Mouse (Mus musculus) heart, embryonic 12.5 days (tissue): ENCODE measurements at regions not wholly inside any gene's neighbourhood (a gene's known extent, or its start where the extent isn't known, plus 50 kb on each side); places are given as distances from the start of the nearest gene placed in this dataset.

ENCODE experiments used
- ATAC-seq: fragments of 200-750 bp; cut with Nextera tagmentation; 2 replicates; pipeline ENCODE4 v1.8.0; 2017; ENCODE audit warnings: moderate TSS enrichment, moderate library complexity; ENCODE audit not compliant: insufficient number of reproducible peaks, low FRiP score
- H3K27ac ChIP-seq: fragments of 300-500 bp; sonication (generic); 2 replicates; pipeline ENCODE4 v1.5.1; 2016; ENCODE audit warnings: mild to moderate bottlenecking, moderate library complexity; ENCODE audit not compliant: poor library complexity, severe bottlenecking
- H3K27me3 ChIP-seq: fragments of 300-500 bp; sonication (generic); replicated peaks from 2 replicates; pipeline ENCODE4 v1.6.1; 2016; ENCODE audit warnings: mild to moderate bottlenecking, moderate library complexity
- H3K36me3 ChIP-seq: fragments of 300-500 bp; sonication (generic); 2 replicates; pipeline ENCODE4 v1.6.1; 2016; ENCODE audit warnings: mild to moderate bottlenecking, moderate library complexity
- H3K4me1 ChIP-seq: fragments of 300-500 bp; sonication (generic); replicated peaks from 2 replicates; pipeline ENCODE4 v1.6.1; 2016; ENCODE audit warnings: mild to moderate bottlenecking
- H3K4me2 ChIP-seq: fragments of 300-500 bp; sonication (generic); 2 replicates; pipeline ENCODE4 v1.6.1; 2016; ENCODE audit warnings: mild to moderate bottlenecking, moderate library complexity
- H3K4me3 ChIP-seq: fragments of 300-500 bp; sonication (generic); 2 replicates; pipeline ENCODE4 v1.5.1; 2016; ENCODE audit warnings: mild to moderate bottlenecking
- H3K9ac ChIP-seq: fragments of 300-500 bp; sonication (generic); 2 replicates; pipeline ENCODE4 v1.6.1; 2016; ENCODE audit warnings: mild to moderate bottlenecking, moderate library complexity
- H3K9me3 ChIP-seq: fragments of 300-500 bp; sonication (generic); replicated peaks from 2 replicates; pipeline ENCODE4 v1.6.1; 2016; ENCODE audit warnings: mild to moderate bottlenecking, moderate library complexity
- WGBS: fragments of 180-500 bp; shearing (Covaris S2); methylation state at CpG from one replicate; pipeline ENCODE4 v1.1.7; 2016; 5-methylcytosine and 5-hydroxymethylcytosine counted together

DNA sequence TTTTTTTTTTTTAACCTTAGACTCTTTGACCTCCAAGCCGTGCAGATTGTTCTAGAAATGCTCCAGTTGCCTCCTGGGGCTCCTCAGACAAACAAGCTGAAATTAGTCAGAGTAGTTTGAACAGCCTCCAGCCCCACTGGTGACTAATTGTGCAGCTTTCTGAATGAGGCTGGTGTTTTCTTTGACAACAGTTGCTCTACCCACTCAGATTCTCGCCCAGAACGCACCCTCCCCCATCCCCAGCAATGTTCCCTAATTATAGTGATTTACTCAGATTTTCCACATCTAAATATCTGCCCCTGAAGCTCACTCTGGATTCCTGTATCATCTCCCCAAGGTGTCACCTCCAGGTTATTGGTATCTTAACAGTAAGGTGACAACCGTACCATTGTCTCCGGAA lies 76.4 kb upstream of the Rybp start:
- no peaks in the 10 kb centered on the region for H3K9me3 ChIP-seq
- no peak for ATAC-seq
- no peak overlapping the region for H3K4me3 ChIP-seq
- H3K36me3 ChIP-seq: no peaks in the 10 kb centered on the region
- 56% methylated on average over 5 of the region's 5 CpGs for WGBS
- H3K27ac ChIP-seq: no peak overlapping the region
- peaks cover 8% of the 10 kb centered on the region; the same call in 1 of the 2 replicates for H3K4me1 ChIP-seq
- no peak overlapping the region for H3K4me2 ChIP-seq
- H3K27me3 ChIP-seq: peaks cover 43% of the 10 kb centered on the region
- H3K9ac ChIP-seq: no peak overlapping the region

DNA sequence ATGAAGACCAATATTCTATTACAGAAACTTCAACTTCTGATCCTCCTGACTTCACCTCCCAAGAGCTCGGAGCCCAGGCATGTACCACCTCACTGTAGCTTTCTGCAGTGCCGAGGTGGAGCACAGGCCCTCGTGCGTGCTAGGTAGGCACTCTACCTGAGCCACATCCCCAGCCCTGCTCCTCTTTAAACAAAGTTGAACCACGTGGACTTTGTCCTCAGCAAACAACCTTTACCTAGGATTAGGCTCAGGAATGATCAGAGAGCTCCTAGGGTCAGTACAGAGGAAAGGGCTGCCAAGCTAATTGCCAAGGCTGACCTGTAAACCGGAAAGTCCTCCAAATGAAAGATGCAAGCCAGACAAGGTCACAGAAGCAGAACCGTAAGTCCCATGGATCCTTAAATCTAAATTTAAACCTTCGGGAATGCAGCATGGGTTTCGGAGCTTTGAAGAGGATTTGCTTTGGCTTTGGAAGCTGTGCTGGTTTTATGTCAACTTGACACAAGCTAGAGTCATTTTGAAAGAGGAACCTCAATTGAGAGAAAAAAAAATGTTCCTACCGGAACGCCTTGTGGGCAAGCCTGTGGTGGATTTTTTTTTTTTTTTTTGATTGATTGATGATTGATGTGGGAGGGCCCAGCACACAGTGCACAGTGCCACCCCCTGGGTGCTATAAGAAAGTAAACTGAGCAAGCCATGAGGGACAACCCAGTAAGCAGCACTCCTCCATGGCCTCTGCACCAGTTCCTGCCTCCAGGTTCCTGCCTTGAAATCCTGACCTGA lies 69.5 kb upstream of the Rybp start:
- H3K27ac ChIP-seq: no peak overlapping the region
- no peak overlapping the region for H3K9ac ChIP-seq
- no peaks in the 10 kb centered on the region for H3K36me3 ChIP-seq
- ATAC-seq: no peak
- H3K4me2 ChIP-seq: no peak overlapping the region
- H3K9me3 ChIP-seq: no peaks in the 10 kb centered on the region
- no peaks in the 10 kb centered on the region for H3K4me1 ChIP-seq
- H3K4me3 ChIP-seq: no peak overlapping the region
- 69% methylated on average over 11 of the region's 11 CpGs for whole genome bisulfite sequencing
- H3K27me3 ChIP-seq: 0 out of 2 replicates have a peak, but pooled peaks cover 4% of the 10 kb centered on the region

DNA sequence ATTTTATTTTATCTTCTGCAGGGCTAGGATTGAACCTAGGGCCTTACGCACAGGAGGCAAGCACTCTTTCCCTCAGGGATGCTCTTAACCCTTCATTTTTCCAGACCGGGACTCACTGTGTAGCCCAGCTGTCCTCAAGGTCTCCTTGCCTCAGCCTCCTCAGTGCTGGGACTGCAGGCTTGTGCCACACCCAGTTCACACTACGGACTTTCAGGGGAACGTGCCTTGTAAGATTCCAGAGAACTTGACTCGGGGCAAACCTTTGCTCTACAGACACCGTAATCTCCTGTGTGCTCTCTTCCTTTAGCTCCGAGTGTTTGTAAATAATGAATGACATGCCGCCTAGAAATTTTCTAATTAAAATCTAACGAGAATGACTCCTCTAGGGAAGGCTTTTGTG lies 68.6 kb upstream of the Rybp start:
- H3K4me1 ChIP-seq: no peaks in the 10 kb centered on the region
- H3K4me3 ChIP-seq: no peak overlapping the region
- no peaks in the 10 kb centered on the region for H3K9me3 ChIP-seq
- no peak for ATAC-seq
- H3K36me3 ChIP-seq: no peaks in the 10 kb centered on the region
- no peak overlapping the region for H3K9ac ChIP-seq
- 0 out of 2 replicates have a peak, but pooled peaks cover 4% of the 10 kb centered on the region for H3K27me3 ChIP-seq
- H3K27ac ChIP-seq: no peak overlapping the region
- no peak overlapping the region for H3K4me2 ChIP-seq
- WGBS: 80% methylated on average over 9 of the region's 9 CpGs

DNA sequence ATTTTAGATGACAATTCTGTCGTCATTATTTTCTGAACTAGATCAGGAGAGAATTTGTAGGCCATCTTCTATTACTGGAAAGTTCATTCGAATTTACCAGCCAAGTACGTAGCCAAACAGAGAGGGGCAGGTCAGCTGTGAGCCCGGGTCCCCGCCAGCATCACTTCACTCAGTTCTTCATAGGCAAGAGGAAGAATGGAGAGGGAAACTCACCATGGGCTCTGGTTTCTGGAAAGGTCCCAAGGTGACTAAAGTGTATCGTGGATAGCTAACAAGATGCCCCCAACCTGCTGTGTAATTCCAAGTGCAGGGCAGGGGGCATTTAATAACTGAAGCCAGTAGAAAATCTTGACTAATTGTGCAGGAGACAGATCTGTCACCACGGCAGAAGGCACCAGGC lies 60.2 kb upstream of the Rybp start:
- Histone ChIP-seq H3K27ac (no peak overlapping the region), H3K9me3 (no peaks in the 10 kb centered on the region; the same call in 1 of the 2 replicates), H3K9ac (no peak overlapping the region), H3K27me3 (peaks cover 10% of the 10 kb centered on the region), H3K4me1 (no peaks in the 10 kb centered on the region), H3K36me3 (no peaks in the 10 kb centered on the region), H3K4me3 (no peak overlapping the region), H3K4me2 (no peak overlapping the region)
- WGBS: 83% methylated on average over 7 of the region's 7 CpGs
- no peak for ATAC-seq

DNA sequence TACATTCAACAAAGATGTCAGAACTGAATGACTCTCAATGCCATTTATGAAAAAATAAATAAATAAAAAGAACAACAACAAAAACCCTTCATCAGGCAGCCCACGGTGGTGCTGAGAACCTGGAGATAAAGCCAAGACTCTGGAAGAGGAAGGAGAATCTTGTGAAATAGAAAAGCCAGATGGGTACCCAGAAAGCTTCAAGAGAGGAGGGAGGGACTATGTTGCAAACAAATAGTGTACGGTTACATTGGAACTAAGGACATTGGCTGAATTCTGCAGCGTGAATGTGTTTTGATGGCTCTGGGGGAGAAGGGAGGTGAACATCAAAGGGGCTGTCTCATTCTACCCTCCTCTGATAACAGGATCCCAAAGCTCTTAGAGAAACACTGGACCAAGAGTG lies 57.8 kb upstream of the Rybp start:
- Histone ChIP-seq H3K36me3 (no peaks in the 10 kb centered on the region), H3K27me3 (peaks cover 7% of the 10 kb centered on the region), H3K4me2 (no peak overlapping the region), H3K9me3 (no peaks in the 10 kb centered on the region), H3K4me1 (no peaks in the 10 kb centered on the region), H3K27ac (no peak overlapping the region), H3K9ac (no peak overlapping the region), H3K4me3 (no peak overlapping the region)
- ATAC-seq: no peak
- 58% methylated on average over 3 of the region's 3 CpGs for WGBS

DNA sequence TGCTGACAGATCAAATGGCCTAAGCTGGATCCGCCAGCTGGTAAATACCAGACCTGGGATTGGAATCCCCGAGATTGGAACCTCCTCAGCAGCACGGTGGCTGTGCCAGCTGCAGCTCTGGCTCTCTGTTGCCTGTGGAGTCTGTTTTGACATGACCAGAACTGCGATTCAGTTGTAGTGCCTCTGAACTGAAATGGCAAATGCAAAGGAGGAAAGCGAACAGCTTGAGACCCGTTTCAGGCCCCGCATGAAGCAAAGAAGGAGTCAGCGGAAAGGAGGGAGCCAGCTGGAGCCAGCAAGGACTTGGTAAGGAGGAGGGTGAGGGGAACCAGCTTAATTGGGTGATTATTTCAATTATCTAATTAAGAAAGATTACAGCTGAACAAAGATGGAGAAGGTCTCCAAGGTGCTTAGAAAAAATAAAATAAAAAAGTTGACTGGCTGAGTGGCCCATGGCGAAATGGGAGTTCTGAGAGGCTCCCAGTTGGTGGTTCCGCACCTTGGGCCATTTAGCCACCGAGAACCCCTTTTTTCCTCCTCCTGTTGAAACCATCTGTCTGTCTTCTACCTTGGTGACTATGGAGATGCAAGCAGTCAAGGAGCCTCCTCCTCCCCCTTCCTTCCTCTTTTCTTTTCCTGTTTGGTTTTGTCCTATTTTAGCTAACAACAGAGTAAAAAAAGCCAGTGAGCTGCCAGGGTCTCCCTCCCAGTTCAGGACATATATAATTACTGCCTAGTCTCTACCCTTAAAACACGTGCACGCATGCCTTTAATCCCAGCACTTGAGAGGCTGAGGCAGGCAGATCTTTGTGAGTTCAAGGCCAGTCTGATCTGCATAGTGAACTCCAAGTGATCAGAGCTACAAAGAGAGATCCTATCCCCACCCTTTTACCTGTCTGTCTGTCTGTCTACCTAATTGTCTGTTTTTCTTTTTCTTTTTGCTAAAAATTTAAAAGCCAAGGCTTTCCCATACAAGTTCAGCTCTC lies 54.3 kb upstream of the Rybp start:
- H3K36me3 ChIP-seq: no peaks in the 10 kb centered on the region
- ATAC-seq: no peak
- no peaks in the 10 kb centered on the region for H3K9me3 ChIP-seq
- no peak overlapping the region for H3K4me3 ChIP-seq
- H3K4me2 ChIP-seq: no peak overlapping the region
- H3K27ac ChIP-seq: no peak overlapping the region
- 55% methylated on average over 13 of the region's 13 CpGs for WGBS
- H3K9ac ChIP-seq: no peak overlapping the region
- peaks cover 25% of the 10 kb centered on the region for H3K27me3 ChIP-seq
- peaks cover 5% of the 10 kb centered on the region for H3K4me1 ChIP-seq

DNA sequence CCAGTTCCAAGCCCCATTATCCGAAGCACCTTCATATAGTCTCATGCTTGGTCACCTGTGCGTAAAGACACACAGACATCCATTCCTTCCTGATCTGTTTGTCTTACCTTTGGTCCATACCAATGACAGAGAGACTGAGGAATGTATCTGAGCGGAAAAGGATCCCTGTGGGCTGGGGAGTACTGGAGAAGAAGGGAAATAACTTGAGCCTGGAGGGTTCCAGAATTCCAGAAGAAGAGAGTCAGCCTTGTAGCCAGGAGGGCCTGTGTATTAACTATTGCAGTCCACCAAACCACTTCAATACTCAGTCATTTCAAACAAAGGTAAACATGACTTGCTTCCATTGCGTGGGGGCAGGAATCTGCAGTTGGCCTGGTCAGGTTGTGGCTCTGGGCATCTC lies 51.0 kb upstream of the Rybp start:
- H3K27me3 ChIP-seq: peaks cover 40% of the 10 kb centered on the region
- H3K4me3 ChIP-seq: no peak overlapping the region
- H3K36me3 ChIP-seq: no peaks in the 10 kb centered on the region
- no peak overlapping the region for H3K4me2 ChIP-seq
- WGBS: 86% methylated on average over 4 of the region's 4 CpGs
- H3K9ac ChIP-seq: no peak overlapping the region
- no peak overlapping the region for H3K27ac ChIP-seq
- ATAC-seq: no peak
- H3K4me1 ChIP-seq: peaks cover 17% of the 10 kb centered on the region
- H3K9me3 ChIP-seq: 0 out of 2 replicates have a peak, but pooled peaks cover 3% of the 10 kb centered on the region
